Mouse (Mus musculus) kidney, adult 2 months (tissue): ENCODE measurements around the gene Parp2. TPM values are rescaled to one million over a fixed set of nuclear protein-coding genes. Genes with fewer than 3 reads are reported as not detected.

Experiments used
- DNase-seq: peaks from one replicate; pipeline ENCODE4 v3.0.0; 2021
- H3K27ac ChIP-seq: fragments of 200-500 bp; 2 replicates; pipeline ENCODE4 v1.5.1; 2012; ENCODE audit warnings: low read depth, low read length, control low read depth, inconsistent platforms; ENCODE audit not compliant: insufficient read depth
- H3K27me3 ChIP-seq: fragments of 200-500 bp; replicated peaks from 2 replicates; pipeline ENCODE4 v1.6.1; 2012; ENCODE audit warnings: mild to moderate bottlenecking, moderate library complexity, low read length, inconsistent platforms; ENCODE audit not compliant: control insufficient read depth, insufficient read depth
- H3K36me3 ChIP-seq: fragments of 200-500 bp; 2 replicates; pipeline ENCODE4 v1.6.1; 2012; ENCODE audit warnings: mild to moderate bottlenecking, moderate library complexity, low read length, inconsistent platforms; ENCODE audit not compliant: control insufficient read depth, insufficient read depth
- H3K4me1 ChIP-seq: fragments of 200-500 bp; 2 replicates; pipeline ENCODE4 v1.6.1; 2011; ENCODE audit warnings: low read length; ENCODE audit not compliant: control insufficient read depth, insufficient read depth
- H3K4me3 ChIP-seq: fragments of 200-500 bp; 2 replicates; pipeline ENCODE4 v1.5.1; 2011; ENCODE audit warnings: mild to moderate bottlenecking, low read depth, low read length, control low read depth; ENCODE audit not compliant: insufficient read depth
- CTCF ChIP-seq: fragments of 200-500 bp; conservative IDR thresholded peaks from 2 replicates; pipeline ENCODE4 v1.5.1; 2011; ENCODE audit warnings: low read depth, mild to moderate bottlenecking, control low read depth, low read length, moderate library complexity, mixed read lengths; ENCODE audit not compliant: insufficient read depth, insufficient read length
- POLR2A ChIP-seq: fragments of 200-500 bp; IDR thresholded peaks from one replicate; pipeline ENCODE4 v1.6.1; 2011; ENCODE audit warnings: low read depth, low read length, control low read depth
- WGBS: fragments of 180-500 bp; shearing (Covaris S2); methylation state at CpG from one replicate; pipeline ENCODE4 v1.1.7; 2018; 5-methylcytosine and 5-hydroxymethylcytosine counted together
- polyA plus RNA-seq: library from polyadenylated mRNA; depleted of rRNA; stranded (reverse); fragments of >200 nt; gene quantifications from 2 replicates; pipeline ENCODE4 v1.2.3, GENCODE M21; 2012; rRNA removed

The Parp2 gene
- polyA plus RNA-seq, 1 experiment = 12.6 TPM

DNA sequence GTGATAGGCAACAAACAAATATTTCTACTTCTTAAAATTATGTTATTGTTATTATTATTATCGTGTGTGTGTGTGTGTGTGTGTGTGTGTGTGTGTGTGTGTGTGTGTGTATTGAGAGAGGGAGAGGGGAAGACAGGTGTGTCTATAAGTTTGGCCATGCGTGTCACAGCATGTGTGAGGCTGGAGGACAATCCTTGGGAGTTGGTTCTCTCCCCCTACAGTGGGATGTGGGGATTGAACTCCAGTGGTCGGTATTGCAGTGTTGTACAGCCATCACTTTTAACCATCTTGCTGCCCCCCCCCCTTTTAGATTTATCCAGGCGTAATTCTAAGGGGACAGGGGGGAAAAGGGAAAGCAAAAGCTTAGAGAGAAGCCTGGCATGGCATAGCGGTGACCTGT, 61.0 kb downstream of the Parp2 start:
- WGBS = 90% methylated on average over 5 of the region's 5 CpGs
- no peak for TF ChIP-seq POLR2A
- no peak for TF ChIP-seq CTCF
- no peaks in the 10 kb centered on the region for H3K27me3 ChIP-seq
- H3K4me3 ChIP-seq = no peak overlapping the region
- no peaks in the 10 kb centered on the region for H3K36me3 ChIP-seq
- peaks cover 3% of the 10 kb centered on the region; the same call in 1 of the 2 replicates for H3K4me1 ChIP-seq
- no peak for DNase-seq
- H3K27ac ChIP-seq = no peak overlapping the region

DNA sequence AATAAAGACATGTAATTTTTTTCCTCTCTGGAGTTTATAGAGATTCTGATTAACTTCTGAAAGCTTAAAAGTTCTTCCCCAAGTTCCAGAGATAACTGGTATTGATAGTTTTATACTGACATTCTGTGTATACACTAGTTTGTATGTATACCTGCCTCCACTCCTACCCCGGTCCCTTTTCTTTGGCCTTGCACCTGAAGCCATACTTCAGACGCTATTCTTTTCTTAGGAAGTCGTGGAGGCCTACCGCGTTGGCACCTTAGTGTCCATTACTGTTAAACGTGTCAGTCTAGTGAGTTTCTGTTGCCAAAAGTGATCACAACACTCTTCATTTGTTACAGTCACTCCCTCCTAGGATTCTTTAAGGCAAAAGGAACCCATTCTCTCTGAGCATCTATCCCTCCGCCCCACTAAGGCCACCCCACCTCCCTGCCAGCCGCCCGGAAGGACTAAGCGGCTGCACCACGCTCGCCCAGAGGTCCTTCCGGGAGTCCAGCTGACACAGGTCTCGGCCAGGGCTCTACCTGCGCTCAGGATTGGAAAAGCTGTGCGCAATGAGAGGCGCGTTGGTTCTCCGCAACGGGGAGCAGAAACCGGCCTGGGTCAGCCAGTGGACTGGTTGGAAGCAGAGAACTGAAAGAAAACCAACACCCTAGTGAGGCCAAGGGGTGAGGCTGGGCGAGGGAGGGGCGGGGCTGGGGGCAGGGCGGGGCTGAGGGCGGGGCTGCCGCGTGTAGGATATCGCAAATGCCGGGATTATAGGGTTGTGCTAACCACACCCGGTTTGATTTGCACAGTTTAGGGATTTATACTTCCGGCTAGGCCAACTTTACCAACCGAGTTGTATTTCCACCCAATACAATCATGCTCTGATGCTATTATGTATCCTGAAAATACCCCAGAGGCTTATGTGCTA, 62.5 kb downstream of the Parp2 start, which contains the start of gene Tep1:
Gene Tep1, minus strand, starts transcription at position 672 of the 916 bp plus-strand sequence.
- peak; percentile 82 for DNase-seq
- TF ChIP-seq CTCF (no peak), POLR2A (peak; percentile 22)
- Histone ChIP-seq H3K27ac (peak within 1 kb of the TSS; percentile 83), H3K4me3 (peak within 1 kb of the TSS; percentile 94), H3K4me1 (peaks cover 3% of the 10 kb centered on the region; the same call in 1 of the 2 replicates), H3K27me3 (no peaks in the 10 kb centered on the region), H3K36me3 (no peaks in the 10 kb centered on the region)
- WGBS = 4% methylated on average over 32 of the region's 32 CpGs

DNA sequence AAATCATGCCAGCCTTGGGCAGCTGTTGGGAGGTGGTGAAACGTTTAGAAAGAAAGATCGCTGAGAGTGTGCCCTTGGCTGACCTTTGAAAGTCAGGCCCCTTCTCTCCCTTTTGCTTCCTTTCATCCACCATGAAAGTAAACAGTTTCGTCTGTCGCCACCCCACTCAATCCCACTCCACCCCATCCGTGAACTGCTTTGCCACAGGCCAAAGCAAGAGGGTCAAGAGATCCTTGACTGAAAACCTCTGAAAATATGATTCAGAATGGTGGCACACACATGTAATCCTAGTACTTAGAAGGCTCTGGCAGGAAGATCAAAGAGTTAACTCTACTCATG, 63.1 kb downstream of the Parp2 start:
- peak overlapping the region; percentile 94 for H3K4me3 ChIP-seq
- H3K27ac ChIP-seq = peak overlapping the region; percentile 67
- no peak for TF ChIP-seq CTCF
- no peak for TF ChIP-seq POLR2A
- no peaks in the 10 kb centered on the region for H3K27me3 ChIP-seq
- peaks cover 3% of the 10 kb centered on the region; the same call in 1 of the 2 replicates for H3K4me1 ChIP-seq
- H3K36me3 ChIP-seq = no peaks in the 10 kb centered on the region
- no peak for DNase-seq
- WGBS = 16% methylated on average over 5 of the region's 5 CpGs

Other genes starting within 250 kb of the Parp2 start
- gene Olfr744, start 193.0 kb upstream of the Parp2 start, polyA plus RNA-seq = not detected in 2 replicates
- not detected in 2 replicates for gene Olfr745, start 168.5 kb upstream of the Parp2 start, polyA plus RNA-seq
- gene Olfr746, start 160.8 kb upstream of the Parp2 start, polyA plus RNA-seq = not detected in 2 replicates
- not detected in 2 replicates for gene Olfr747, start 114.6 kb upstream of the Parp2 start, polyA plus RNA-seq
- gene Olfr748, start 100.5 kb upstream of the Parp2 start, polyA plus RNA-seq = not detected in 2 replicates
- not detected in 2 replicates for gene Olfr749, start 62.7 kb upstream of the Parp2 start, polyA plus RNA-seq
- 24.5 and 25.8 TPM in 2 replicates for gene Ttc5, start 22.3 kb upstream of the Parp2 start, polyA plus RNA-seq
- not detected in 2 replicates for gene Ccnb1ip1, start 109 bp upstream of the Parp2 start, polyA plus RNA-seq
- gene Tep1, start 62.7 kb downstream of the Parp2 start, polyA plus RNA-seq = 17.6 and 18.8 TPM in 2 replicates
- 0.34 and 1.2 TPM in 2 replicates for gene Klhl33, start 89.7 kb downstream of the Parp2 start, polyA plus RNA-seq
- 54.6 and 77.8 TPM in 2 replicates for gene Osgep, start 117.1 kb downstream of the Parp2 start, polyA plus RNA-seq
- gene Apex1, start 117.1 kb downstream of the Parp2 start, polyA plus RNA-seq = 24.0 and 31.3 TPM in 2 replicates
- 68.1 and 79.3 TPM in 2 replicates for gene Pip4p1, start 123.0 kb downstream of the Parp2 start, polyA plus RNA-seq
- gene Pnp, start 123.2 kb downstream of the Parp2 start, polyA plus RNA-seq = 79.2 and 91.3 TPM in 2 replicates
- 42.3 and 52.8 TPM in 2 replicates for gene Gm49342, start 136.7 kb downstream of the Parp2 start, polyA plus RNA-seq
- gene Pnp2, start 148.2 kb downstream of the Parp2 start, polyA plus RNA-seq = 0.54 and 0.56 TPM in 2 replicates
- not detected in 2 replicates for gene Rnase10, start 199.9 kb downstream of the Parp2 start, polyA plus RNA-seq
- not detected in 2 replicates for gene Rnase9, start 234.0 kb downstream of the Parp2 start, polyA plus RNA-seq
- not detected in 2 replicates for gene Rnase11, start 242.3 kb downstream of the Parp2 start, polyA plus RNA-seq
- not detected in 2 replicates for gene Rnase12, start 249.8 kb downstream of the Parp2 start, polyA plus RNA-seq